Mouse (Mus musculus): ENCODE data around the gene Glul. TPM values are rescaled to one million over a fixed set of nuclear protein-coding genes. Genes with fewer than 3 reads are reported as not detected.

Glul gene
- polyA plus RNA-seq, 1 experiment from 2014 or later, result 119 TPM

DNA sequence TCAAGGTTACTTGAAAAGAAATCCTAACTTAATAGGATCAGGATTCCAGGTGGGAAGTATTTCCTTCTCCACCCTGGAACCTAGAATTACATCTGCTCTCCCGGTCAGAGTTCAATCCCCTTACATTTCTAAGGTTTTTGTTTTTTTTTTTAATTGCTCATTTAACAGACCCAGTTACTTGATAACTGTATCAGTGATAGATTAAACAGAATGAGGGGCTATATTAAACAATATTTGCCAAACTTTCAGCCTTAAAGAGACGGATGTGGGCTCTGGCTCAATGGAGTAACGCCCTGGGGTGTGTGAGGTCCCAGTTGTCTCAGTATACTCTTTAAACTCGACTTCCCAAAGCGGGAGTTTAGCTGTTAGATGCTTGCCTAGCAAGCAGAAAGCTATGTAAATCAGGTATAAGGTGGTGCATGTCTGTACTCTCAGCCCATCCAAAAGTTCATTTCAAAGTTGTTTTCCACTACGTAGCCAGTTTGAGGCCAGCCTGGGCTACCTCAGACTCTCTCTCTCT lies 11.6 kb downstream of the Glul start:
- H3K4me1 ChIP-seq, result no peaks in the 10 kb centered on the region
- H3K9me3 ChIP-seq, result no peaks in the 10 kb centered on the region
- H3K4me3 ChIP-seq, result no peak overlapping the region
- H3K4me2 ChIP-seq (replicated peaks), result no peak overlapping the region
- H3K36me3 ChIP-seq, result peaks cover 37% of the 10 kb centered on the region
- 89% methylated on average over 6 of the region's 6 CpGs for WGBS
- H3K27ac ChIP-seq (replicated peaks), result no peak overlapping the region
- H3K9ac ChIP-seq (replicated peaks), result no peak overlapping the region
- H3K27me3 ChIP-seq, result no peaks in the 10 kb centered on the region
- ATAC-seq (ENCODE audit: low FRiP score, low read depth), result no peak

DNA sequence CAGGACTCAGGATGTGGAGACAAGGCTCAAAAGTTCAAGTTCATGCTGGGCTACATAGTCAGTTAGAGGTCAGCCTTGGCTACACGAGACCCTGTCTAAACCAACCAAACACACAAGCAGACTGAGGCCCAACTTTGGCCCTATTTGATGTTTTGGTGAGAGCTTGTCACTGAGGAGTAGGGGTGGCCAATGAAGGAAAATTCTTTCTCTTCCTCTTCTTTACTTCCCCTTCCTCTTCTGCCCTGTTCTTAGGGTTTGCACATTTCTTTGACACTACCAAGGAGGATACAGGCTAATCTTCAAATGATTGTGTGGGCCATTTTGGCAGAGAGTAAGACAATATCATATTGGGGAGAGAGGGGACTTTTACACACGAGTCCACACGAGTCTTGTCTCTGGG lies 14.1 kb downstream of the Glul start:
- no peak overlapping the region for H3K4me2 ChIP-seq (replicated peaks)
- no peaks in the 10 kb centered on the region for H3K9me3 ChIP-seq
- H3K4me3 ChIP-seq, result no peak overlapping the region
- no peak overlapping the region for H3K27ac ChIP-seq (replicated peaks)
- H3K9ac ChIP-seq (replicated peaks), result no peak overlapping the region
- ATAC-seq (ENCODE audit: low FRiP score, low read depth), result no peak
- WGBS, result 88% methylated on average over 3 of the region's 3 CpGs
- no peaks in the 10 kb centered on the region for H3K27me3 ChIP-seq
- peaks cover 11% of the 10 kb centered on the region for H3K36me3 ChIP-seq
- H3K4me1 ChIP-seq, result no peaks in the 10 kb centered on the region

DNA sequence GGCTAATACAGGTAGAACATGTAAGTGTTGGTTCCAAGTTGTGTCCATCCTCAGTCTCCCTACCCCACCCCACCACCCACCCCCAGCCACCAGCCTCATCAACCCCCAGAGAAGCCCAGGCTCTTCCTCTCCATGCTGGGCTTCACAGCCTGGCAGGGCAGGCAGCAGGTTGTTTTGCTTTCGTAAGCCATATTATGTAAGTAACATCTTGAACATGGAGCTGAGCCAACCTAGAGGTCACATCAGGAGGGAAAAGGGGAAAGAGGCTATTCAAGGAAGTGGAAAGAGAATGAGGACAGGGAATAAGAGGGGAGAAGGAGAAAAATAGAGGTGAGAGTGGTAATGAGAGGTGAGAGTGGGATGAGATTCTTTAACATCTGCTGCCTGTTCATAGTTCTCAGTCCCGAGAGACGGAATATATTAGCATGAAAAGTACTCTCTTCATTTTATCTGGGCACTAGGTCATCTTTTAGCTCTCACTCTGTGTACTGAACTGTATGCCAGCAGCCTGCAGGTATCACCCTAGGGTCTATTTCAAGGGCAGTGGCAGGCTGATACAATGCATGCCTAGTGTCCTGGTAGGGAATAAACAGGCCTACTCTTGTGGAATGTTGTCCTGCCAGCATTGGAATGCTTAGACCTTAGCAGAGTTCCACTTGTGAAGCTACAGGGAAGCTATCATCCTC lies 18.9 kb downstream of the Glul start:
- 75% methylated on average over 3 of the region's 3 CpGs for WGBS
- Histone ChIP-seq H3K4me2 (replicated peaks) (no peak overlapping the region), H3K4me3 (no peak overlapping the region), H3K27ac (replicated peaks) (no peak overlapping the region), H3K27me3 (no peaks in the 10 kb centered on the region), H3K36me3 (no peaks in the 10 kb centered on the region), H3K4me1 (no peaks in the 10 kb centered on the region), H3K9me3 (no peaks in the 10 kb centered on the region), H3K9ac (replicated peaks) (no peak overlapping the region)
- no peak for ATAC-seq (ENCODE audit: low FRiP score, low read depth)

DNA sequence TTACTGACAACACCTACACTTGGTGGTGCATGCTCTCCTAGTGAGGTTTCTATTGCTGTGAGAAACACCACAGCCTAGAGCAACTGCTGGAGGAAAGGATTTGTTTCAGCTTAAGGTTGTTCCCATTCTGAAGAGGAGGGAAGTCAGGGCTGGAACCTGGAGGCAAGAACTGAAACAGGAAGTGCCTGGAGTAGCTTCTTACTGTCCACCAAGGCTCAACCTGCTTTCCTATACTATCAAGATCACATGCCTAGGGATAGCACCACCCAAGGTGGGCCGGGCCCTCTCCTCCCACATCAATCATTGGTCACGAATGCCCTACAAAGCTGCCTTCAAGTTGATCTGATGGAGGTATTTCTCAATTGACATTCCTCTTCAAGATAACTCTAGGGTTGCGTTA lies 21.9 kb downstream of the Glul start:
- no peak overlapping the region for H3K4me3 ChIP-seq
- H3K36me3 ChIP-seq, result no peaks in the 10 kb centered on the region
- H3K9ac ChIP-seq (replicated peaks), result no peak overlapping the region
- no peaks in the 10 kb centered on the region for H3K27me3 ChIP-seq
- no peaks in the 10 kb centered on the region for H3K4me1 ChIP-seq
- WGBS, result 93% methylated on average over 3 of the region's 3 CpGs
- H3K4me2 ChIP-seq (replicated peaks), result no peak overlapping the region
- no peak overlapping the region for H3K27ac ChIP-seq (replicated peaks)
- ATAC-seq (ENCODE audit: low FRiP score, low read depth), result no peak
- no peaks in the 10 kb centered on the region for H3K9me3 ChIP-seq

DNA sequence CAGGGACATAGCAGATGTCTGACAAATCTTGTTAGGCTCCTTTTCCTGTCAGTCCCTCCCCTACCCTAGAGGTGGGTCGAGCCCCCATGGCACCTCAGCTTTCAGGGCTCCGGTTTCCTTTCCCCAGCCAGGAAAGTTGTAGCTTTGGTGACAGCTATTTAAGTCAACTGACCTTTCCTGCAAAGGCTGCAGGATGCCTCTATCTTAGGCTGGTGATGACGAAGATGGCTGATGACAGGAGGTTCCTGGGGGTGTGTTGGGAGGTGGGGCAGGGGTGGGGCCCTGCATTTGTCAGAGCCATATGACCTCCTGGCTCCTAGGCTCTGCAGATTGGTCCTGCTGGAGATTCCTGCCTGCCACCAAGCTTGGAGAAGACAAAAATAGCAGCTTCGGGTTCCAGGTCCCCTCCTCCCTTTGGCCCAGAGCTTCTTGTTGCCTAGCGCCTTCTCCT lies 22.9 kb downstream of the Glul start:
- H3K9me3 ChIP-seq, result no peaks in the 10 kb centered on the region
- ATAC-seq (ENCODE audit: low FRiP score, low read depth), result no peak
- no peaks in the 10 kb centered on the region for H3K27me3 ChIP-seq
- H3K4me1 ChIP-seq, result no peaks in the 10 kb centered on the region
- no peak overlapping the region for H3K27ac ChIP-seq (replicated peaks)
- 64% methylated on average over 5 of the region's 5 CpGs for WGBS
- no peak overlapping the region for H3K9ac ChIP-seq (replicated peaks)
- no peak overlapping the region for H3K4me2 ChIP-seq (replicated peaks)
- no peaks in the 10 kb centered on the region for H3K36me3 ChIP-seq
- H3K4me3 ChIP-seq, result no peak overlapping the region

DNA sequence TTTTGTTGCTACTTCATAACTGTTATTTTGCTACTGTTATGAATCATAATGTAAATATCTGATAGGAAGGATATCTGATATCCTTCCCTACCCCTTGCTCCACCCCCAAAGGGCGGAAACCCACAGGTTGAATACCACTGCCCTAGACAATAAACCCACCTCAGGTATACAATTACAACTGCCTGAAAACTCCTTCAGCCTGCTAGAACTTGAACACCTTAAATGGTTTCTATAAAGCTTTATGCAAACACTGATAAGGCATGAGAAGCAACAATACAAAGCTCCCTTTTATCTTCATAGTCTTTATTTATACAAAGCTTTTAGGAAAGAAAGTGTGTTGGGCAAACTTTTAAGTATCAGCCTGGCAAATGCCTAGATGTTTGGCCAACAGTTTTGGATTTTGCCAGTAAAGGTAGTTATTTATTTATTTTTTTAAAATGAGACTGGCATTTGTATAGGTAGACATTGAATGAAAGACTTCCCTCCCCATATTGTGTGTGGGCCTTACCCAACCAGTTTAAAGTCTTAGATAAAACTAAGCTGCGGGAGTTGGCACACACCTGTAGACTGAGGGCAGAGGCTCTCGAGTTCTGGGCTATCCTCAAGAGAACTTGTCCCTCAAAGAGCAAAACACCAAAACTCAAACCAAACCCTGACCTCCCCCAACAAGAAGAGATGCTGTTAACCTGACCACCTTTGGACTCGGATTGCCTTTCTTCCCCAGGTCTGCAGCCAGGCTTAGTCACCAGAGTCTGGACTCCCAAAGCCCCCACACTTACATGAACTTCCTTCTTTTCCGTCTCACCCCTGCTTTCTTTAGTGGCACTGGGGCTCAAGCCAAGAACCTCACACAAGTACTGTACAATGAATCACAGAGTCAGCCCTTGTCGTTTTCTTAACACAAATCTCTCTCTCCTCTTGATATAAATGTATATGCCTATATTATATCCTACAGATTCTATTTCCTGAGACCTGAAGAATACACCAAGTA lies 24.9 kb downstream of the Glul start:
- no peaks in the 10 kb centered on the region for H3K36me3 ChIP-seq
- WGBS, result 89% methylated on average over 6 of the region's 6 CpGs

DNA sequence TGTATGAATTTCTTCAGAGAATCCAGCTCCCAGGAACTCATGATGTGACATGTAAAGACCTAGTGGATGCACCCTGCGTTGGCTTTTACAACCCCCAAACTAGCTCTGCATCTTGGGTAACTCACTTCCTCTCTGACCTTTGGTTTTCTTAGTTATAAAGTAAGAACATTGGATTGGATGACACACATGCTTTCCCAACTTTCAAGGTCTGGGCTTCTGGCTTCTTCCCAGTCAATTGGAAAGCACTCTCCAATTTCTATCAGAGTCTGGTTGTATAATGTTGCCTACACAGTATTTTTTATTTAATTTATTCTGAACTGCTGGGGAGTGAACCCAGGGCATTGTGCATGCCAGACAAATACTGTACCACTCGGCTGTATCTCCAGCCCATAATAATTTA lies 30.7 kb downstream of the Glul start:
- Histone ChIP-seq H3K36me3 (no peaks in the 10 kb centered on the region), H3K27me3 (no peaks in the 10 kb centered on the region), H3K27ac (replicated peaks) (no peak overlapping the region), H3K9me3 (no peaks in the 10 kb centered on the region), H3K9ac (replicated peaks) (no peak overlapping the region), H3K4me1 (no peaks in the 10 kb centered on the region), H3K4me2 (replicated peaks) (no peak overlapping the region), H3K4me3 (no peak overlapping the region)
- no peak for ATAC-seq (ENCODE audit: low FRiP score, low read depth)
- WGBS, result 85% methylated on average over 2 of the region's 2 CpGs

More for the DNA sequence above, 24.9 kb downstream of the Glul start:
- Histone ChIP-seq H3K4me3 (no peak overlapping the region), H3K4me1 (no peaks in the 10 kb centered on the region), H3K9ac (replicated peaks) (no peak overlapping the region), H3K27me3 (no peaks in the 10 kb centered on the region), H3K4me2 (replicated peaks) (no peak overlapping the region), H3K27ac (replicated peaks) (no peak overlapping the region), H3K9me3 (no peaks in the 10 kb centered on the region)
- ATAC-seq (ENCODE audit: low FRiP score, low read depth), result no peak

DNA sequence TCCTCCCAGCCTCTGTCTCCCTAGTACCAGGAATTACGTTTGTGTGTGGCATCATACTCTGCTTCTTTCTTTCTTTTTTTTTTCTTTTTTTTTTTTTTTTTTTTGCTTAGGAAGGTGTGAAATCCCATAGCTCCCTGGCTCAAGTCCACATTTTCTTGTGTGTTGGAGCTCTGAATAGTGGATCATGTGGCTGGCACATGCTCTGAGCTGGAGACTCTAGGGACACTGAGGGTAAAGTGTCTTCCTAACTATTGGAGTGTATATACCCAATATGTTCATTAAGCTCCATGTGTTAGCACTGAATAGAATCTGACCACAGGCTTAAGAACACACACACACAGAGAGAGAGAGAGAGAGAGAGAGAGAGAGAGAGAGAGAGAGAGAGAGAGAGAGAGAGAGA lies 34.0 kb downstream of the Glul start:
- H3K27ac ChIP-seq (replicated peaks), result no peak overlapping the region
- 86% methylated on average over 1 of the region's 1 CpGs for WGBS
- no peaks in the 10 kb centered on the region for H3K4me1 ChIP-seq
- no peaks in the 10 kb centered on the region for H3K27me3 ChIP-seq
- no peak overlapping the region for H3K4me3 ChIP-seq
- H3K9ac ChIP-seq (replicated peaks), result no peak overlapping the region
- ATAC-seq (ENCODE audit: low FRiP score, low read depth), result no peak
- H3K36me3 ChIP-seq, result no peaks in the 10 kb centered on the region
- no peak overlapping the region for H3K4me2 ChIP-seq (replicated peaks)
- H3K9me3 ChIP-seq, result no peaks in the 10 kb centered on the region

DNA sequence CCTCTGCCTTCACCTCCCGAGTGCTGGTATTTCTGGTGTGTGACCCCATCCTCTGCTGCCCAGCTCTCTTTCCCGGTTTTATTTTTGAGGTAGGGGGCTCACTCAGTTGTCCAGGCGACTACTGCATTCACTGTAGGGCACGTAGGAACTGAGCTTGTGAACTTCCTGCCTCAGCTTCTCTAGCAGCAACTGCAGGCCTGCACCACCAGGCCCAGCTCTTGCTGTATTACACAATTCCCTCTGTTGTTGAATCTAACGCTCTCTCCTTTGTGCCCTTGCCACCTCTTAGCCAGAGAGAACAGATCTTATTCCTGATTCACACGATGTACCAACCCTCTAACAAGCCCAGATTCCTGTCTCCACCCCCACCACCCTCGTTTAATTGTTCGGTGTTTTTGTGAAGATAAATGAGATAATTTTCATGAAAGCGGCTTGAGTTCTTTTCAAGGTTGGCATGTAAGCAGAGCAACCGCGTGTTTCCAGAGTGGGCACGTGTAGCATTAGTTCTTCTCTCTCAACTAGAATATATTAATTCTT lies 36.2 kb downstream of the Glul start:
- Histone ChIP-seq H3K4me2 (replicated peaks) (no peak overlapping the region), H3K4me1 (no peaks in the 10 kb centered on the region), H3K27ac (replicated peaks) (no peak overlapping the region), H3K36me3 (no peaks in the 10 kb centered on the region), H3K27me3 (no peaks in the 10 kb centered on the region), H3K9me3 (no peaks in the 10 kb centered on the region), H3K9ac (replicated peaks) (no peak overlapping the region), H3K4me3 (no peak overlapping the region)
- 82% methylated on average over 12 of the region's 12 CpGs for WGBS
- no peak for ATAC-seq (ENCODE audit: low FRiP score, low read depth)

DNA sequence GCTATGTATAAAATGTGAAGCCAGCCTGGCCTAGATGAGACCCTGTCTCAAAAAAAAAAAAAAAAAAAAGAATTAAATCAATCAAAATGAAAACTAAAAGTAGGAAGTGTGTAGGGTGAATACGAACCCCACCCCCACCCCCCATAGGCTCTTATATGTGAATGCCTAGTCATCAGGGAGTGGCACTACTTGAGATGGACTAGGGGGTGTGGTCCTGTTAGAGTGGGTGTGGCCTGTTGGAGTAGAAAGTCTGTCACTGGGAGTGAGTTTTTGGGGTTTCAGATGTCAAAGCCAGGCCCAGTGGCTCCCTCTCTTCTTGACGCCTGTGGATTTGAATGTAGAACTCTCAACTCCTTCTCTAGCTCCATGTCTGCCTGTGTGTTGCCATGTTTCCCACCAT lies 37.3 kb downstream of the Glul start:
- Histone ChIP-seq H3K27ac (replicated peaks) (no peak overlapping the region), H3K4me1 (no peaks in the 10 kb centered on the region), H3K9me3 (no peaks in the 10 kb centered on the region), H3K27me3 (no peaks in the 10 kb centered on the region), H3K36me3 (no peaks in the 10 kb centered on the region), H3K9ac (replicated peaks) (no peak overlapping the region), H3K4me3 (no peak overlapping the region), H3K4me2 (replicated peaks) (no peak overlapping the region)
- 93% methylated on average over 2 of the region's 2 CpGs for WGBS
- ATAC-seq (ENCODE audit: low FRiP score, low read depth), result no peak

DNA sequence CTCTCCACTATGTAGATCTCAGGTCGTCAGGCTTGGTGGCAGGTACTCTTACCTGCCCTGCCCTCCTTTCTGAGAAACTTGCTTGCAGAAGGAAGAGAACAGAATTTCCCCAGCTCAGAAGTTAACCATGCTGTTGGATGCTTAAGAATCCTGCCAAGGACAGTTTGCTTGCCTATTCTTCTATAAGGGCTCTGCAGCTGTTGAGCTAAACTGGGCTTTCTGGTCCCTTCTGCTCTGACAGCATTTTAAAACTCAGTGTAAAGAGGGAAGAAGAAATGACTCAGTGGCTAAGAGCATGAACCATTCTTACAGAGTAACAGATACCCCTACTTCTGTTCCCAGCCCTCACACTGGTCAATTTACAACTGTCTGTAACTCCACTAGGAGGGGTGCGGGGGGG lies 41.2 kb downstream of the Glul start:
- WGBS, result 92% methylated on average over 2 of the region's 2 CpGs

DNA sequence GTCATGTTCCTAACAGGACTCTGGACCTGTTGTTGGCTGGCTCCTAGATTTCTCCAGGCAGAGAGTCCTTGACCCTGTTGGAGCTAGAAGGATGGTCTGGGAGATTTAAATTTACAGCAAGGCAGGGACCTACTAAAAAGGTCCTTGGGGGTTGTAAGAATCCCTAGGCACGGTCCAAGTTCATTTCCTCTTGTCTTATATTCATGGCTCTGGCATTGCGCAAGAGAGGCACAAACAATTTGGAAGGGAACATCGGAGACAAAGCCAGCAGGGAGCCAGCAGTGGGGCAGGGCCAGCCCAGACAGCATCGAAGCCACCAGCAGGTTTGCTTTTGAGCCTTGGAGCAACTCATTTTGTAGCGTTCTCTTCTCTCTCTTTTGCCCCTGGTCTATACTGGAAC lies 45.4 kb downstream of the Glul start:
- Histone ChIP-seq H3K4me2 (replicated peaks) (no peak overlapping the region), H3K9ac (replicated peaks) (no peak overlapping the region), H3K27ac (replicated peaks) (no peak overlapping the region), H3K9me3 (no peaks in the 10 kb centered on the region), H3K36me3 (no peaks in the 10 kb centered on the region), H3K4me3 (no peak overlapping the region), H3K4me1 (no peaks in the 10 kb centered on the region; the same call in 1 of the 2 replicates), H3K27me3 (no peaks in the 10 kb centered on the region)
- no peak for ATAC-seq (ENCODE audit: low FRiP score, low read depth)
- 78% methylated on average over 5 of the region's 5 CpGs for WGBS

More for the DNA sequence above, 41.2 kb downstream of the Glul start:
- H3K9me3 ChIP-seq, result no peaks in the 10 kb centered on the region
- no peak overlapping the region for H3K4me2 ChIP-seq (replicated peaks)
- H3K4me1 ChIP-seq, result no peaks in the 10 kb centered on the region
- H3K27me3 ChIP-seq, result no peaks in the 10 kb centered on the region
- ATAC-seq (ENCODE audit: low FRiP score, low read depth), result no peak
- H3K27ac ChIP-seq (replicated peaks), result no peak overlapping the region
- no peak overlapping the region for H3K4me3 ChIP-seq
- H3K36me3 ChIP-seq, result no peaks in the 10 kb centered on the region
- H3K9ac ChIP-seq (replicated peaks), result no peak overlapping the region
